17 mouse cellular contexts compared by ENCODE assay signal in genomic region chr14:25119999-25120398, GRCm38 (mm10).
DNase-seq lines count a peak whose midpoint lies in the region; ATAC-seq and TF ChIP-seq lines count a peak whose summit lies in the region.
"Had no signal": no experiment of that assay in that cellular context is flagged by ENCODE, and none has a peak within 500 bp of the region (broad histone marks: within the 10 kb centered on the region; RNA-seq: fewer than 3 reads in every experiment).

No protein-coding gene starts in this region.

- no peak overlapping the region for H3K27ac ChIP-seq in intestine, postnatal 0 days (ENCODE audit: low read depth, low read length)
- H3K27ac ChIP-seq in intestine, embryonic 15.5 days = no peak overlapping the region
- no peak overlapping the region for H3K27ac ChIP-seq in lung, postnatal 0 days (ENCODE audit: low read length)
- H3K27ac ChIP-seq: embryonic facial prominence, embryonic 13.5 days; forebrain, embryonic 12.5 days; stomach, embryonic 15.5 days had no signal

- no peak for ATAC-seq in cerebellum, adult (ENCODE audit: insufficient number of reproducible peaks, low FRiP score, low TSS enrichment)
- ATAC-seq in intestine, postnatal 0 days = no peak
- no peak for ATAC-seq in intestine, embryonic 15.5 days
- no peak for ATAC-seq in lung, postnatal 0 days

- no peak for TF ChIP-seq EP300 in lung, postnatal 0 days (IDR thresholded peaks at IDR 0.05)

- H3K4me3 ChIP-seq in intestine, postnatal 0 days (ENCODE audit: low read depth, low read length) = no peak overlapping the region
- no peak overlapping the region for H3K4me3 ChIP-seq in intestine, embryonic 15.5 days (replicated peaks)
- no peak overlapping the region for H3K4me3 ChIP-seq in lung, postnatal 0 days (ENCODE audit: low read depth, low read length)
- H3K4me3 ChIP-seq: embryonic facial prominence, embryonic 13.5 days; forebrain, embryonic 12.5 days; stomach, embryonic 15.5 days had no signal

- H3K27me3 ChIP-seq in intestine, postnatal 0 days (replicated peaks; ENCODE audit: control insufficient read depth, insufficient read depth, low read length) = no peaks in the 10 kb centered on the region
- H3K27me3 ChIP-seq in intestine, embryonic 15.5 days (replicated peaks) = no peaks in the 10 kb centered on the region
- no peaks in the 10 kb centered on the region for H3K27me3 ChIP-seq in lung, postnatal 0 days (replicated peaks; ENCODE audit: insufficient read depth, low read length)
- H3K27me3 ChIP-seq: forebrain, embryonic 12.5 days; stomach, embryonic 15.5 days had no signal

- TF ChIP-seq CTCF in intestine, postnatal 0 days (IDR thresholded peaks at IDR 0.05; ENCODE audit: low read depth) = peak; percentile 51
- TF ChIP-seq CTCF in lung, postnatal 0 days (IDR thresholded peaks at IDR 0.05) = peak; percentile 43; the same call in 1 of the 2 replicates

- no peak overlapping the region for H3K9ac ChIP-seq in intestine, postnatal 0 days (ENCODE audit: low read depth, low read length)
- no peak overlapping the region for H3K9ac ChIP-seq in intestine, embryonic 15.5 days
- H3K9ac ChIP-seq in lung, postnatal 0 days (replicated peaks; ENCODE audit: low read depth) = no peak overlapping the region
- H3K9ac ChIP-seq: embryonic facial prominence, embryonic 13.5 days; forebrain, embryonic 12.5 days; stomach, embryonic 15.5 days had no signal

- WGBS in intestine, postnatal 0 days = 78% methylated on average over 4 of the region's 4 CpGs
- WGBS in intestine, embryonic 15.5 days = 76% methylated on average over 4 of the region's 4 CpGs
- WGBS in lung, postnatal 0 days = 76% methylated on average over 4 of the region's 4 CpGs

- H3K36me3 ChIP-seq in intestine, postnatal 0 days (ENCODE audit: control insufficient read depth, insufficient read depth) = no peaks in the 10 kb centered on the region
- H3K36me3 ChIP-seq in intestine, embryonic 15.5 days = no peaks in the 10 kb centered on the region
- no peaks in the 10 kb centered on the region for H3K36me3 ChIP-seq in lung, postnatal 0 days (ENCODE audit: insufficient read depth, low read length)
- H3K36me3 ChIP-seq: embryonic facial prominence, embryonic 13.5 days; forebrain, embryonic 12.5 days; stomach, embryonic 15.5 days had no signal

- no peaks in the 10 kb centered on the region; the same call in 1 of the 2 replicates for H3K4me1 ChIP-seq in intestine, postnatal 0 days (replicated peaks; ENCODE audit: control insufficient read depth, insufficient read depth, low read length)
- H3K4me1 ChIP-seq in intestine, embryonic 15.5 days (replicated peaks) = 0 out of 2 replicates have a peak, but pooled peaks cover 4% of the 10 kb centered on the region
- no peaks in the 10 kb centered on the region for H3K4me1 ChIP-seq in lung, postnatal 0 days (ENCODE audit: insufficient read depth, low read depth, low read length)

- H3K4me2 ChIP-seq in intestine, postnatal 0 days (replicated peaks; ENCODE audit: low read depth) = no peak overlapping the region
- no peak overlapping the region for H3K4me2 ChIP-seq in intestine, embryonic 15.5 days (replicated peaks)
- H3K4me2 ChIP-seq in lung, postnatal 0 days (replicated peaks; ENCODE audit: low read depth, low read length) = no peak overlapping the region
- H3K4me2 ChIP-seq: embryonic facial prominence, embryonic 13.5 days; forebrain, embryonic 12.5 days; liver, embryonic 11.5 days; midbrain, embryonic 11.5 days; stomach, embryonic 15.5 days had no signal

- no peaks in the 10 kb centered on the region for H3K9me3 ChIP-seq in intestine, postnatal 0 days (ENCODE audit: control insufficient read depth)
- H3K9me3 ChIP-seq in intestine, embryonic 15.5 days = no peaks in the 10 kb centered on the region
- H3K9me3 ChIP-seq in lung, postnatal 0 days (ENCODE audit: low read length) = no peaks in the 10 kb centered on the region
- H3K9me3 ChIP-seq: embryonic facial prominence, embryonic 13.5 days; forebrain, embryonic 12.5 days; stomach, embryonic 15.5 days had no signal

- DNase-seq in cerebellum, postnatal 14 days = peak; percentile 45 to 52
- DNase-seq in lung, postnatal 0 days (ENCODE audit: low spot score) = no peak
- DNase-seq in lung, postnatal 36 days = no peak
- DNase-seq in thymus, postnatal 4 days = peak; percentile 57
- DNase-seq in urinary bladder, postnatal 36 days (ENCODE audit: low spot score in 2 of 2) = no peak
- DNase-seq: cerebellum, adult 9-11 months; heart, postnatal 36 days; lung, postnatal 14 days; right cerebral cortex, postnatal 4 days had no signal

Comparison
In these comparisons a context has a peak if more than half of its experiments do, and no peak if none do; other contexts are left out.
1. DNase-seq: peak in cerebellum, postnatal 14 days (2 of 2) and thymus, postnatal 4 days (single experiment); none in lung, postnatal 0 days (single experiment), lung, postnatal 36 days (single experiment) and urinary bladder, postnatal 36 days (0 of 2).